Mouse (Mus musculus) neural tube, embryonic 11.5 days (tissue): ENCODE measurements around the gene Trip11. TPM values are rescaled to one million over a fixed set of nuclear protein-coding genes. Genes with fewer than 3 reads are reported as not detected.

Source experiments
- ATAC-seq: fragments of 200-750 bp; cut with Nextera tagmentation; 2 replicates; pipeline ENCODE4 v1.8.0; 2017; ENCODE audit warnings: moderate number of reproducible peaks, mild to moderate bottlenecking, moderate TSS enrichment, moderate library complexity; ENCODE audit not compliant: insufficient read depth, low FRiP score, low TSS enrichment
- DNase-seq: peaks from one replicate; pipeline ENCODE4 v3.0.0-alpha.2; 2015; ENCODE audit warnings: low spot score
- H3K27ac ChIP-seq: fragments of 300-500 bp; sonication (generic); 2 replicates; pipeline ENCODE4 v1.5.1; 2014; ENCODE audit warnings: low read depth, mild to moderate bottlenecking, low read length
- H3K27me3 ChIP-seq: fragments of 300-500 bp; sonication (generic); 2 replicates; pipeline ENCODE4 v1.6.1; 2014; ENCODE audit warnings: mild to moderate bottlenecking, low read length, mixed read lengths; ENCODE audit not compliant: control insufficient read depth, insufficient read depth
- H3K36me3 ChIP-seq: fragments of 300-500 bp; sonication (generic); 2 replicates; pipeline ENCODE4 v1.6.1; 2014; ENCODE audit warnings: mild to moderate bottlenecking, low read length, moderate library complexity, mixed read lengths; ENCODE audit not compliant: control insufficient read depth, insufficient read depth
- H3K4me1 ChIP-seq: fragments of 300-500 bp; sonication (generic); 2 replicates; pipeline ENCODE4 v1.6.1; 2014; ENCODE audit warnings: low read length, mixed read lengths; ENCODE audit not compliant: control insufficient read depth, insufficient read depth
- H3K4me2 ChIP-seq: fragments of 300-500 bp; sonication (generic); 2 replicates; pipeline ENCODE4 v1.6.1; 2014; ENCODE audit warnings: low read depth, mild to moderate bottlenecking, moderate library complexity
- H3K4me3 ChIP-seq: fragments of 300-500 bp; sonication (generic); 2 replicates; pipeline ENCODE4 v1.5.1; 2014; ENCODE audit warnings: low read depth, low read length
- H3K9ac ChIP-seq: fragments of 300-500 bp; sonication (generic); 2 replicates; pipeline ENCODE4 v1.6.1; 2014; ENCODE audit warnings: mild to moderate bottlenecking, low read length
- H3K9me3 ChIP-seq: fragments of 300-500 bp; sonication (generic); 2 replicates; pipeline ENCODE4 v1.6.1; 2016; ENCODE audit warnings: low read length; ENCODE audit not compliant: control insufficient read depth
- WGBS: fragments of 180-500 bp; shearing (Covaris S2); extraction: QIAGEN DNeasy Blood & Tissue Kit; methylation state at CpG from one replicate; pipeline ENCODE4 v1.1.7; 2014; 5-methylcytosine and 5-hydroxymethylcytosine counted together
- polyA plus RNA-seq: library from polyadenylated mRNA; unstranded; fragments of >200 nt; fragmentation: Nextera tagmentation; extraction: Ambion mirVana; gene quantifications from 2 replicates; pipeline ENCODE4 v1.2.1, GENCODE M21; 2014

The Trip11 gene
- polyA plus RNA-seq, 1 experiment from 2014 or later: 12.0 TPM

- no peak for DNase-seq
- H3K27ac ChIP-seq: no peak overlapping the region
- ATAC-seq: no peak
- no peak overlapping the region for H3K4me2 ChIP-seq
- no peaks in the 10 kb centered on the region for H3K36me3 ChIP-seq
- H3K4me1 ChIP-seq: no peaks in the 10 kb centered on the region
- no peak overlapping the region for H3K4me3 ChIP-seq
- H3K27me3 ChIP-seq: no peaks in the 10 kb centered on the region
- no peak overlapping the region for H3K9ac ChIP-seq
- H3K9me3 ChIP-seq: no peaks in the 10 kb centered on the region
- WGBS: 82% methylated on average over 3 of the region's 3 CpGs
Observed at GRCm38 (mm10) chr12:101789250-101789649, 123.8 kb downstream of the Trip11 start.

Other genes with a start within 250 kb of the Trip11 start
- 0.09 TPM in 1 of 2 replicates, not detected in the other for gene Tc2n, start 194.7 kb downstream of the Trip11 start, polyA plus RNA-seq
- 5.4 and 7.1 TPM in 2 replicates for gene Fbln5, start 94.2 kb downstream of the Trip11 start, polyA plus RNA-seq
- gene Atxn3, start 45.0 kb upstream of the Trip11 start, polyA plus RNA-seq: 14.1 and 19.4 TPM in 2 replicates
- gene Cpsf2, start 62.7 kb upstream of the Trip11 start, polyA plus RNA-seq: 43.8 and 44.1 TPM in 2 replicates
- gene Slc24a4, start 215.5 kb upstream of the Trip11 start, polyA plus RNA-seq: 0.09 and 0.52 TPM in 2 replicates